Mouse (Mus musculus): Measurements from ENCODE around the gene Bcas2.
"Not testable (repeated sequence)": the region's sequence is repeated elsewhere in the genome, so short reads cannot be mapped to it uniquely, and the experiment has no call there.

Bcas2 gene

DNA sequence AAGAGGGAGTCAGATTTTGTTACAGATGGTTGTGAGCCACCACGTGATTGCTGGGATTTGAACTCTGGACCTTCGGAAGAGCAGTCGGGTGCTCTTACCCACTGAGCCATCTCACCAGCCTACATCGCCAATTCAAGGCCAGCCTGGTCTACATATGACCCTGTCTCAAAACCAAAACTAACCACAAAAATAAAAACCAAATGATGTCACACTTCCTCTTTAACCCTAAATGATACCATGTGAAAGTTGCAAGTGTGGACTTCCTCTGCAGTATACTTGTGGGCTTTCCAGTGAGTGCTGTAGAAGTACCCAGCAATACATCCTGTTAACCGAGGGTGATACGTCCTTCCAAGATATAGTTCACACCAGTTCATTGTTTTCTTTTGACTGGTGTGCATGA lies 34.9 kb downstream of the Bcas2 start:
- in situ Hi-C loops (cut with MboI; ENCODE audit: low pct_unique_long_range_greater_than_20kb in 1 of 2, low sequenced_read_pairs in 2 of 2, unreplicated experiment in 1 of 2), result no loop called here

GRCm38 (mm10) chr3:103207749-103208148 lies 36.3 kb downstream of the Bcas2 start:
- in situ Hi-C loops (cut with MboI; ENCODE audit: low pct_unique_long_range_greater_than_20kb in 1 of 2, low sequenced_read_pairs in 2 of 2, unreplicated experiment in 1 of 2), result no loop called here

DNA sequence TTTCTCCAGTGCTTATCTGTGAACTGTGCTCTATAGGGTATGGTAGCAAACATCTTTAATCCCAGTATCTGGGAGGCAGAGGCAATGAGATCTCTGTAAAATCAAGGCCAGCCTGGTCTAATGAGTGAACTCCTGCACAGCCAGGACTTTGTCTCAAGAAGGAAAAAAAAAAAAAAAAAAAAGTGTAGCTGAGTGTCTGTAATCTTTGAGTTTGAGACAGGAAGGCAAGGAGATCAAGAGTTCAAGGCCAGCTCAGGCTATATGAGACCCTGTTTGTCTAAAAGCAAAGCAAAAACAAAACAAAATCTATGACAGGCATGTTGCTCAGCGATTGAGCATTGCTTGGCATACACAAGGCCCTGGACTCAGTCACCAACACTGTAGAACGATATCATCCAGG lies 36.8 kb downstream of the Bcas2 start:
- in situ Hi-C loops (cut with MboI; ENCODE audit: low pct_unique_long_range_greater_than_20kb in 1 of 2, low sequenced_read_pairs in 2 of 2, unreplicated experiment in 1 of 2), result no loop called here

DNA sequence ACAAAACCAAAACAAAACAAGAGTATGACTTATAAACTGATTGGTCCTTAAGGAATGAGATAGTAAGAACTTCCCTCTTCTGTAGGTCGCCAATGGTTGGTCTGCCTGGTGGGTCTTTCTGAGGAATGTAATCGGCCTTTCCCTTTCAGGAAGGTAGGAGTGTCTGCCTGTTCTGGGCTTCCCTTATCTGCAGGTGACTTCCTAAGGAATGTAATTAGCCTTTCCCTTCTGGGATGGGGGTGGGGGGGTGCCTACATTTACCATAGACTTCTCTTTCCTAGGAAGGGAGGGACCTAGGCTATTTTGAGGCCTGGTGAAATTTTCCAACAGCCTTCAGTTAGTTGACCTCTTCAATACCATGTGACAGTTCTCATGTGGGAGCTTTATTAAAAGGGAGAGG lies 39.6 kb downstream of the Bcas2 start:
- in situ Hi-C loops (cut with MboI; ENCODE audit: low pct_unique_long_range_greater_than_20kb in 1 of 2, low sequenced_read_pairs in 2 of 2, unreplicated experiment in 1 of 2), result no loop called here

GRCm38 (mm10) chr3:103212142-103212541 lies 40.7 kb downstream of the Bcas2 start:
- in situ Hi-C loops (cut with MboI; ENCODE audit: low pct_unique_long_range_greater_than_20kb in 1 of 2, low sequenced_read_pairs in 2 of 2, unreplicated experiment in 1 of 2), result no loop called here

GRCm38 (mm10) chr3:103213537-103213936 lies 42.1 kb downstream of the Bcas2 start:
- in situ Hi-C loops (cut with MboI; ENCODE audit: low pct_unique_long_range_greater_than_20kb in 1 of 2, low sequenced_read_pairs in 2 of 2, unreplicated experiment in 1 of 2), result no loop called here

DNA sequence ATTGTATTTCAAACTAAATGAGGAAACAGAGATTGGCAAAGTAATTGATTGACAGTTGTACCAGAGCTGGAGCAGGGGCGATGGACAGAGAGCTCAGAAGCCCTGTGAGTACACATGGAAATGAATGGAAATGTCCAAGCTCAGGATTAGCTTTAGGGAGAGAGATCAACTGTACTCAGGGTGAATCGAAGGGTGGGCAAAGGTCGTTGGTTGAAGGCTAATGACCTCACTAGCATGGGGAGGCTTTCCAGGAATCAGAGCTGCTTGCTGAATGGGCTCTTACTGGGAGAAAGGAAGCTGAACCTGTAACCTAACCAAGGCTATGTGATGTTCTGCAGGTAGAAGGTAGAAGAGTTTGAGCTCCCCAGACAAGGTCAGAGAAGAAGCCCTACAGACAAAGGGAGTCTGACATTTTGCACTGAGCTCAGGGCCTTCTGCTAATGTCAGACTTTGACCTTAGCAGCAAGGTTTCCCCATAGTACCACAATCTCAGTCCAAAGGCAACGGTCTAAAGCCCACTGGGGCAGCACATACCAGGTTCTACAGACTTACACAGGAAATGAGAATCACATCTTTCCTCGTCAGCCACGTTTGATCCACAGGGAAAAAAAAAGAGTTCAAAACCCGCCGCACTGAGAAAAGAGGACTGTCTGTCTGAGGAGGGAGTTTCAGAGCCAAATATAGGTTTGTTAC lies 43.3 kb downstream of the Bcas2 start:
- in situ Hi-C loops (cut with MboI; ENCODE audit: low pct_unique_long_range_greater_than_20kb in 1 of 2, low sequenced_read_pairs in 2 of 2, unreplicated experiment in 1 of 2), result no loop called here

DNA sequence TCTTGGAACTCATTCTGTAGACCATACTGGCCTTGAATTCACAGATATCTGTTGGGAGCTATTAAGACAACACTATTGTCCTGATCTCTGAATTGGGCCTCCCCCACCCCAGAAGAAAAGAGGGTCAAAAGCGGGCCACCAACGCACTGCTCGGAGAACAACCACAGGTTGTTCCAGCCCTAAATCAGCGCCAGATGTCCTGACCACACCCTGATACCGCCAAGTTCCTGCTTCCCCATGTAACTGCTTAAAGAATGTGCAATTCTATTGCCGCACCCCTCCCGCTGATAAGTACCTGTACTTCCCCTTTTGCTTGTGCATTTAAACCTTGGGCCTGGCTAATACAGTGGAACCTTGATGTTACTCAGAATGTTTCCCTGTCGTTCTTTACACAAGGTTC lies 43.9 kb downstream of the Bcas2 start:
- in situ Hi-C loops (cut with MboI; ENCODE audit: low pct_unique_long_range_greater_than_20kb in 1 of 2, low sequenced_read_pairs in 2 of 2, unreplicated experiment in 1 of 2), result not testable (repeated sequence)

- in situ Hi-C loops (cut with MboI; ENCODE audit: low pct_unique_long_range_greater_than_20kb in 1 of 2, low sequenced_read_pairs in 2 of 2, unreplicated experiment in 1 of 2), result no loop called here
Observed at GRCm38 (mm10) chr3:103221435-103221834, 50.0 kb downstream of the Bcas2 start.

- in situ Hi-C loops (cut with MboI; ENCODE audit: low pct_unique_long_range_greater_than_20kb in 1 of 2, low sequenced_read_pairs in 2 of 2, unreplicated experiment in 1 of 2), result no loop called here
Observed at GRCm38 (mm10) chr3:103223752-103224151, 52.3 kb downstream of the Bcas2 start.

GRCm38 (mm10) chr3:103224231-103224765 lies 52.8 kb downstream of the Bcas2 start:
- in situ Hi-C loops (cut with MboI; ENCODE audit: low pct_unique_long_range_greater_than_20kb in 1 of 2, low sequenced_read_pairs in 2 of 2, unreplicated experiment in 1 of 2), result no loop called here

GRCm38 (mm10) chr3:103227729-103228128 lies 56.3 kb downstream of the Bcas2 start:
- in situ Hi-C loops (cut with MboI; ENCODE audit: low pct_unique_long_range_greater_than_20kb in 1 of 2, low sequenced_read_pairs in 2 of 2, unreplicated experiment in 1 of 2), result no loop called here

Data from mouse embryonic stem cell (cell line).